Mouse (Mus musculus) lung, postnatal 0 days (tissue): ENCODE results near the gene Hoxa9.

Source experiments
- CTCF ChIP-seq: IDR thresholded peaks from 2 replicates; pipeline ENCODE4 v1.5.1; 2016; ENCODE audit warnings: antibody characterized with exemption, mild to moderate bottlenecking
- EP300 ChIP-seq: IDR thresholded peaks from 2 replicates; pipeline ENCODE4 v1.6.1; 2016; ENCODE audit warnings: antibody characterized with exemption, mild to moderate bottlenecking, control low read depth

DNA sequence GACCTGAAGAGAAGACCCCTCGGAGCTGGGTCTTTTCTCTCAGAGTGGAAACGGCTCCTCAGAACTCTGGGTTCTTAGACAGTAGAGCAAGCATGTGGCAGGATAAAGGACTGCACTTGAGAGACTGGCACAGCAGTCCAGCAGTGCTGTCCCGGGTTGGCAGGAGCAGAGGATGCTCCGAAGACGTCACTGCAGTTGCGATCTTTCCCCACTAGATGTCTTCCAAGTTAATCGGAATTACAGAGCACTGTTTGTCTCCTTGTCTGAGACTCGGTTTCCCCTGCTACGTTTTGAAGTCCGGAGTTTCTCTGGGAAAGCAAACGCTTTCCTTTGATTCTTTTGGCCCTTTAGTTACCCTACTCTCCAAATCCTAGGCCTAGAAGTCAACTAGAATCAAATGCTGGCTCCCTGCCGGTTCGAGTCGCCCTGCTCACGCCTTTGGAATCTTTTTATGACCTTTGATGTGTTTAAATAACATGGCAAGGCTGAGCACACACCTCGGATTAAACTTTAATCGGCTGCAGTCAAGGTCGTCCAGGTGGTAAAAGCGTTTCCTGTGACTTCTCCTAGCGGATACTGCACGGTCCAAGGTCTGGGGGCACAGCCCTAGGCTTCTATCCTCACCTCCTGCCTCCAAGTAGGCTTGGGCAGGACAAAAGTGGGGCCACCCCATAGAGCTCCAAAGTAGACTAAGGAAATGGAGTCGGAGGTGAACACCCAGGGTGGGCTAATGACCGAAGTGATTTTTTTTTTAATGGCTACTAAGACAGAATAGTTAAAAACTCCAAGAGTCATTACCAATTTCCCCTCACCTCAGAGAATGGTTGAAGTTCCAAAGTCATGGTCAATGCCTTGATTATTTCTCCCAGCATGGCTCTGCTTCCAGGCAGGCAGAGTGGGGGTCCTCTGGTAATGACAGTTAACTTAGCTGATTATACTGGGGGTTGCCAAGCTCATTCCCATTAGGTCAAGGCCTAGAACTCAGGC is 39.9 kb upstream of the Hoxa9 start:
- TF ChIP-seq CTCF (peak; percentile 79), EP300 (no peak)
